Mouse (Mus musculus) CH12.LX (cell line): ENCODE measurements around the gene Wdr3. TPM values are rescaled to one million over a fixed set of nuclear protein-coding genes. Genes with fewer than 3 reads are reported as not detected.

Experiments
- DNase-seq: peaks from one replicate; pipeline ENCODE4 v3.0.0-alpha.2; 2013; ENCODE audit errors: extremely low read depth
- H3K27ac ChIP-seq: 2 replicates; pipeline ENCODE4 v1.5.1; 2012; ENCODE audit warnings: low read depth, mild to moderate bottlenecking, control low read depth, moderate library complexity; ENCODE audit not compliant: insufficient read depth
- H3K27me3 ChIP-seq: replicated peaks from 2 replicates; pipeline ENCODE3; 2012; ENCODE audit warnings: inconsistent platforms
- H3K36me3 ChIP-seq, 2 experiments: replicated peaks in 1 of 2; 2 replicates each; pipeline versions ENCODE3 to v1.6.1; 2012; ENCODE audit warnings: inconsistent platforms in 1 of 2, low read length in 1 of 2, mild to moderate bottlenecking in 1 of 2, mixed read lengths in 1 of 2, moderate library complexity in 1 of 2; ENCODE audit not compliant: control insufficient read depth in 1 of 2, insufficient read depth in 1 of 2
- H3K4me1 ChIP-seq, 2 experiments: 2 replicates each; pipeline ENCODE4 v1.6.1; 2012; ENCODE audit warnings: inconsistent platforms in 1 of 2, moderate library complexity in 1 of 2; ENCODE audit not compliant: insufficient read depth in 2 of 2, control insufficient read depth in 1 of 2
- H3K4me2 ChIP-seq: 2 replicates; pipeline ENCODE4 v1.6.1; 2012; ENCODE audit warnings: low read depth, mild to moderate bottlenecking, control low read depth; ENCODE audit not compliant: poor library complexity, insufficient read depth, severe bottlenecking
- H3K4me3 ChIP-seq, 3 experiments: fragments of 150-350 bp in 1 of 3; sonication (generic) in 1 of 3; replicated peaks in 1 of 3; 2 replicates each; pipeline versions ENCODE3 to v1.5.1; 2011 to 2012; ENCODE audit warnings: low read depth in 2 of 3, low read length in 2 of 3, mild to moderate bottlenecking in 2 of 3, moderate library complexity in 2 of 3, control low read depth in 1 of 3, improper control_type of control experiment in 1 of 3, inconsistent platforms in 1 of 3, mixed read lengths in 1 of 3; ENCODE audit not compliant: poor library complexity in 1 of 3
- H3K79me2 ChIP-seq: replicated peaks from 2 replicates; pipeline ENCODE4 v1.6.1; 2012; ENCODE audit warnings: mild to moderate bottlenecking, moderate library complexity; ENCODE audit not compliant: control insufficient read depth, poor library complexity, insufficient read depth, severe bottlenecking; ENCODE audit errors: extremely low read depth
- H3K9ac ChIP-seq: 2 replicates; pipeline ENCODE4 v1.6.1; 2012; ENCODE audit warnings: low read depth, mild to moderate bottlenecking, control low read depth, moderate library complexity; ENCODE audit not compliant: insufficient read depth
- H3K9me3 ChIP-seq: replicated peaks from 2 replicates; pipeline ENCODE3; 2012; ENCODE audit warnings: low read length, inconsistent platforms, mixed read lengths
- BHLHE40 ChIP-seq: IDR thresholded peaks from 2 replicates; pipeline ENCODE4 v1.6.1; 2011; ENCODE audit warnings: mild to moderate bottlenecking, low read depth, low read length, improper control_type of control experiment
- E2F4 ChIP-seq: IDR thresholded peaks from 2 replicates; pipeline ENCODE4 v1.6.1; 2011; ENCODE audit warnings: low read depth, low read length, improper control_type of control experiment; ENCODE audit not compliant: insufficient replicate concordance
- ELF1 ChIP-seq: IDR thresholded peaks from 2 replicates; pipeline ENCODE4 v1.6.1; 2014; ENCODE audit warnings: low read depth, mild to moderate bottlenecking, inconsistent platforms, low read length, improper control_type of control experiment
- EP300 ChIP-seq: IDR thresholded peaks from 2 replicates; pipeline ENCODE4 v1.6.1; 2011; ENCODE audit warnings: low read length, improper control_type of control experiment
- ETS1 ChIP-seq: conservative IDR thresholded peaks from 2 replicates; pipeline ENCODE4 v1.6.1; 2012; ENCODE audit warnings: low read depth, mild to moderate bottlenecking, inconsistent platforms, low read length, improper control_type of control experiment, moderate library complexity
- HCFC1 ChIP-seq: IDR thresholded peaks from 2 replicates; pipeline ENCODE4 v1.6.1; 2012; ENCODE audit warnings: low read depth, mild to moderate bottlenecking, inconsistent platforms, low read length, improper control_type of control experiment
- IRF4 ChIP-seq: IDR thresholded peaks from 2 replicates; pipeline ENCODE4 v1.6.1; 2014; ENCODE audit warnings: low read depth, mild to moderate bottlenecking, inconsistent platforms, low read length, improper control_type of control experiment
- MAFK ChIP-seq: IDR thresholded peaks from 2 replicates; pipeline ENCODE4 v1.6.1; 2011; ENCODE audit warnings: low read length, improper control_type of control experiment; ENCODE audit not compliant: insufficient replicate concordance
- MAX ChIP-seq: IDR thresholded peaks from 2 replicates; pipeline ENCODE4 v1.6.1; 2011; ENCODE audit warnings: low read length, improper control_type of control experiment
- MXI1 ChIP-seq: IDR thresholded peaks from 2 replicates; pipeline ENCODE4 v1.6.1; 2011; ENCODE audit warnings: mild to moderate bottlenecking, low read depth, low read length, improper control_type of control experiment
- POLR2A ChIP-seq: IDR thresholded peaks from 2 replicates; pipeline ENCODE4 v1.6.1; 2011; ENCODE audit warnings: low read depth, mild to moderate bottlenecking, improper control_type of control experiment, low read length
- POLR2AphosphoS2 ChIP-seq: IDR thresholded peaks from 2 replicates; pipeline ENCODE4 v1.6.1; 2011; ENCODE audit warnings: low read depth, low read length, improper control_type of control experiment
- TBP ChIP-seq: conservative IDR thresholded peaks from 2 replicates; pipeline ENCODE4 v1.6.1; 2011; ENCODE audit warnings: low read depth, low read length, improper control_type of control experiment
- TCF12 ChIP-seq: IDR thresholded peaks from 2 replicates; pipeline ENCODE4 v1.6.1; 2014; ENCODE audit warnings: low read depth, mild to moderate bottlenecking, inconsistent platforms, low read length, improper control_type of control experiment
- UBTF ChIP-seq: IDR thresholded peaks from 2 replicates; pipeline ENCODE4 v1.6.1; 2012; ENCODE audit warnings: low read depth, mild to moderate bottlenecking, inconsistent platforms, low read length, improper control_type of control experiment, moderate library complexity
- USF1 ChIP-seq: IDR thresholded peaks from 2 replicates; pipeline ENCODE4 v1.6.1; 2014; ENCODE audit warnings: low read depth, mild to moderate bottlenecking, inconsistent platforms, low read length, improper control_type of control experiment
- USF2 ChIP-seq: conservative IDR thresholded peaks from 2 replicates; pipeline ENCODE4 v1.6.1; 2011; ENCODE audit warnings: low read depth, low read length, improper control_type of control experiment
- ZC3H11A ChIP-seq: IDR thresholded peaks from 2 replicates; pipeline ENCODE4 v1.6.1; 2012; ENCODE audit warnings: low read depth, mild to moderate bottlenecking, inconsistent platforms, low read length, improper control_type of control experiment
- ZKSCAN1 ChIP-seq: IDR thresholded peaks from 2 replicates; pipeline ENCODE4 v1.6.1; 2012; ENCODE audit warnings: low read depth, inconsistent platforms, low read length, improper control_type of control experiment, borderline replicate concordance
- dilution Hi-C: fragments of 300-500 bp; cut with MboI; formaldehyde crosslinking; loops from 2 replicates; pipeline ENCODE4 v1.14.3; 2020; ENCODE audit warnings: low sequenced_read_pairs; ENCODE audit not compliant: extremely low pct_unique_long_range_greater_than_20kb, extremely low pct_ligation_motif_present
- in situ Hi-C: fragments of 300-500 bp; cut with MboI; formaldehyde crosslinking; loops from 3 replicates; pipeline ENCODE4 v1.14.3; 2019; ENCODE audit warnings: low sequenced_read_pairs, low pct_ligation_motif_present, low pct_unique_long_range_greater_than_20kb, mixed read lengths
- polyA plus RNA-seq: library from polyadenylated mRNA; unstranded; fragments of >175 nt; gene quantifications from 2 replicates; pipeline ENCODE4 v1.2.1, GENCODE M21; 2012; ENCODE audit warnings: low read depth; ENCODE audit not compliant: insufficient read length
- total RNA-seq, 2 experiments: library from RNA; depleted of rRNA; stranded (reverse); fragments of 300-350 nt in 1 of 2; fragments of >200 nt in 1 of 2; gene quantifications; 2 replicates each; pipeline ENCODE4 v1.2.3; 2012 to 2014

Wdr3 gene
- total and polyA plus RNA-seq, 3 experiments = 55.2 to 71.4 (median 67.3) TPM

GRCm38 (mm10) chr3:100121961-100122360 is 40.2 kb downstream of the Wdr3 start:
- Histone ChIP-seq H3K27ac (no peak overlapping the region), H3K27me3 (no peaks in the 10 kb centered on the region)
- DNase-seq = no peak
- no peak for TF ChIP-seq HCFC1
- TF ChIP-seq UBTF = no peak
- no peak for TF ChIP-seq POLR2AphosphoS2
- TF ChIP-seq ELF1 = no peak
- no peak for TF ChIP-seq ZC3H11A
- no peak for TF ChIP-seq E2F4
- TF ChIP-seq EP300 = no peak
- TF ChIP-seq, all 38 proteins: peak for 0
- Histone ChIP-seq H3K9me3 (no peaks in the 10 kb centered on the region), H3K9ac (no peak overlapping the region), H3K4me1 (no peaks in the 10 kb centered on the region), H3K79me2 (no peaks in the 10 kb centered on the region), H3K36me3 (no peaks in the 10 kb centered on the region), H3K4me2 (no peak overlapping the region), H3K4me3 (no peak overlapping the region)
- dilution Hi-C loops (no loop called here), in situ Hi-C loops (no loop called here)

- in situ Hi-C loops = no loop called here
- Histone ChIP-seq H3K27ac (no peak overlapping the region), H3K79me2 (no peaks in the 10 kb centered on the region), H3K4me2 (no peak overlapping the region), H3K9ac (no peak overlapping the region), H3K9me3 (no peaks in the 10 kb centered on the region), H3K27me3 (peaks cover 2% of the 10 kb centered on the region), H3K36me3 (no peaks in the 10 kb centered on the region), H3K4me3 (no peak overlapping the region), H3K4me1 (no peaks in the 10 kb centered on the region; a peak in 1 of 4 replicates)
- DNase-seq = no peak
- TF ChIP-seq MAFK = no peak
- TF ChIP-seq USF1 = no peak
- no peak for TF ChIP-seq USF2
- no peak for TF ChIP-seq POLR2A
- no peak for TF ChIP-seq MXI1
- TF ChIP-seq TBP = no peak
- TF ChIP-seq ETS1 = no peak
- no peak for TF ChIP-seq BHLHE40
- TF ChIP-seq HCFC1 = no peak
- no peak for TF ChIP-seq IRF4
- TF ChIP-seq TCF12 = no peak
- TF ChIP-seq MAX = no peak
- TF ChIP-seq ZKSCAN1 = no peak
- dilution Hi-C loops = no loop called here
These were observed 43.5 kb downstream of the Wdr3 start for GRCm38 (mm10) chr3:100118681-100119080.
